Mouse (Mus musculus): ENCODE results near the gene Tbck.

GRCm38 (mm10) chr3:132801910-132802309 lies 118.0 kb downstream of the Tbck start:
- TF ChIP-seq POLR2A (IDR thresholded peaks at IDR 0.05; ENCODE audit: control insufficient read depth, extremely low read depth, insufficient read depth, low read length, poor library complexity) (no peak), CTCF (IDR thresholded peaks at IDR 0.05; ENCODE audit: borderline replicate concordance, control insufficient read depth, extremely low read depth, insufficient read depth, low read length, poor library complexity) (no peak)

All from thymus, adult 2 months (tissue).